Mouse (Mus musculus) lung, embryonic 16.5 days (tissue): ENCODE measurements around the gene Zic5. TPM values are rescaled to one million over a fixed set of nuclear protein-coding genes. Genes with fewer than 3 reads are reported as not detected.

ENCODE experiments used
- ATAC-seq: fragments of 200-750 bp; cut with Nextera tagmentation; 2 replicates; pipeline ENCODE4 v1.8.0; 2017; ENCODE audit warnings: low read depth, mild to moderate bottlenecking, moderate library complexity
- H3K27ac ChIP-seq: fragments of 300-500 bp; sonication (generic); 2 replicates; pipeline ENCODE4 v1.5.1; 2014; ENCODE audit warnings: mild to moderate bottlenecking, control low read depth, low read length
- H3K27me3 ChIP-seq: fragments of 300-500 bp; sonication (generic); 2 replicates; pipeline ENCODE4 v1.6.1; 2014; ENCODE audit warnings: low read depth, low read length, mixed read lengths; ENCODE audit not compliant: control insufficient read depth, insufficient read depth
- H3K36me3 ChIP-seq: fragments of 300-500 bp; sonication (generic); 2 replicates; pipeline ENCODE4 v1.6.1; 2014; ENCODE audit warnings: low read length; ENCODE audit not compliant: control insufficient read depth, insufficient read depth
- H3K4me1 ChIP-seq: fragments of 300-500 bp; sonication (generic); replicated peaks from 2 replicates; pipeline ENCODE4 v1.6.1; 2014; ENCODE audit warnings: low read length, mixed read lengths; ENCODE audit not compliant: control insufficient read depth, insufficient read depth
- H3K4me2 ChIP-seq: fragments of 300-500 bp; sonication (generic); 2 replicates; pipeline ENCODE4 v1.6.1; 2014; ENCODE audit warnings: low read depth, low read length, control low read depth
- H3K4me3 ChIP-seq: fragments of 300-500 bp; sonication (generic); 2 replicates; pipeline ENCODE4 v1.5.1; 2014; ENCODE audit warnings: mild to moderate bottlenecking, low read length, control low read depth
- H3K9ac ChIP-seq: fragments of 300-500 bp; sonication (generic); 2 replicates; pipeline ENCODE4 v1.6.1; 2014; ENCODE audit warnings: low read length, control low read depth
- H3K9me3 ChIP-seq: fragments of 300-500 bp; sonication (generic); 2 replicates; pipeline ENCODE4 v1.6.1; 2016; ENCODE audit warnings: low read length; ENCODE audit not compliant: control insufficient read depth
- WGBS: fragments of 180-500 bp; shearing (Covaris S2); extraction: QIAGEN DNeasy Blood & Tissue Kit; methylation state at CpG from one replicate; pipeline ENCODE4 v1.1.7; 2014; 5-methylcytosine and 5-hydroxymethylcytosine counted together
- polyA plus RNA-seq: library from polyadenylated mRNA; unstranded; fragments of >200 nt; fragmentation: Nextera tagmentation; extraction: Ambion mirVana; gene quantifications from 2 replicates; pipeline ENCODE4 v1.2.1, GENCODE M21; 2015

Gene Zic5
- polyA plus RNA-seq, 1 experiment from 2014 or later: not detected

GRCm38 (mm10) chr14:122489041-122489440 lies 23.6 kb upstream of the Zic5 start:
- Histone ChIP-seq H3K27me3 (peaks cover 76% of the 10 kb centered on the region), H3K27ac (no peak overlapping the region), H3K4me1 (no peaks in the 10 kb centered on the region; the same call in 1 of the 2 replicates), H3K9me3 (no peaks in the 10 kb centered on the region), H3K36me3 (no peaks in the 10 kb centered on the region), H3K4me3 (no peak overlapping the region), H3K4me2 (no peak overlapping the region), H3K9ac (no peak overlapping the region)
- 0% methylated on average over 5 of the region's 5 CpGs for WGBS
- no peak for ATAC-seq

DNA sequence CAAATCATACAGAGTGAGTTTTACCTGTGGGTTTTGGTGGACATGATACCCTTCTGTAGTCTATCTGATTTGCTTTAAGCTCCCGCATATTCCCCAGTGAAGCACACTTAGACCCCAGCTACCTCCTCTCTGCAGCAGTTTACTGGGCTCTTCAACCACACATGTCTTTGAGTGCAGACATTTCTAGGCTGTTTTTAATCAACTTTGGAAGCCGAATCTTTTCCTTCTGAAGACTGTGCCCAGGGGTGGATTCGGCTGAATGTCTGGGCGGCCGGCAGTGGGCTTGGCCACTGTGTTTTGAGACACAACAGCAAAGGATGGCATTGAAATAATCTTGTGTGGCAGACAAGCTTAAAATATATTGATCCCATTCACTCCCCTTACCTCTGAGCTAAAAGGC lies 21.9 kb upstream of the Zic5 start:
- H3K9me3 ChIP-seq: no peaks in the 10 kb centered on the region
- 10% methylated on average over 5 of the region's 5 CpGs for WGBS
- H3K4me3 ChIP-seq: no peak overlapping the region
- H3K4me1 ChIP-seq: no peaks in the 10 kb centered on the region; the same call in 1 of the 2 replicates
- no peak overlapping the region for H3K9ac ChIP-seq
- no peak overlapping the region for H3K4me2 ChIP-seq
- H3K27me3 ChIP-seq: peaks cover 79% of the 10 kb centered on the region
- ATAC-seq: no peak
- H3K36me3 ChIP-seq: no peaks in the 10 kb centered on the region
- H3K27ac ChIP-seq: no peak overlapping the region

GRCm38 (mm10) chr14:122486611-122487010 lies 21.1 kb upstream of the Zic5 start:
- H3K27me3 ChIP-seq: peaks cover 84% of the 10 kb centered on the region
- WGBS: 17% methylated on average over 1 of the region's 1 CpGs
- no peak overlapping the region for H3K27ac ChIP-seq
- H3K4me3 ChIP-seq: no peak overlapping the region
- H3K36me3 ChIP-seq: no peaks in the 10 kb centered on the region
- no peak for ATAC-seq
- H3K4me2 ChIP-seq: no peak overlapping the region
- no peaks in the 10 kb centered on the region; the same call in 1 of the 2 replicates for H3K4me1 ChIP-seq
- no peak overlapping the region for H3K9ac ChIP-seq
- no peaks in the 10 kb centered on the region for H3K9me3 ChIP-seq

DNA sequence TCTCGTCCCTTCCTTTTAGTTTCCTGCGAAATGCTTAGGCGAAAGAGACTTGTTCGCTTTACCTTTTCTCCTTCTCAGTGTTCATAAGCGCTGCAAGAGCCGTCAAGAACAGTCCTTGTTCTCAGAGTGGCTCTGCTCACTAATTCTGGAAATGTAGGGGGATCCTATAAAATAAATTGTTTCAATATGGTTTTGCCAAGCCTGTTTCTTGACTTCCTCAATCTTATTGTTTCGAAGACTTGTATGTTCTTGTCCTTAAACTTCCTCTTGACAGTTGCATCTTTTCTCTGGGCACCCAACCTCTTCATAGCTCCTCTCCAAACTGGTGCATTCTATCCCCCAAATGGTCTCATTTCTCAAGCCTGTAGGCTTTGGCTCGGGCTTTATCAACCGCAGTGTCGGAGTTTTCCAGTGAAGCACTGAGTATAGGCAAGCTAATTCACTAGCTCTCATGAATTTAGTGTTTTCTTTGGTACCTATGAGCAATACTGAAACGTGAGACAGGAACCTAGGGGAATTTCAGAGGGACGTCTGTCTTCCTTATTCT lies 20.2 kb upstream of the Zic5 start:
- Histone ChIP-seq H3K4me2 (no peak overlapping the region), H3K9ac (no peak overlapping the region), H3K27ac (no peak overlapping the region), H3K9me3 (no peaks in the 10 kb centered on the region), H3K36me3 (no peaks in the 10 kb centered on the region), H3K4me3 (no peak overlapping the region), H3K27me3 (peaks cover 84% of the 10 kb centered on the region), H3K4me1 (no peaks in the 10 kb centered on the region; the same call in 1 of the 2 replicates)
- no peak for ATAC-seq
- 3% methylated on average over 12 of the region's 12 CpGs for WGBS

- Histone ChIP-seq H3K4me3 (no peak overlapping the region), H3K4me1 (no peaks in the 10 kb centered on the region), H3K9ac (no peak overlapping the region), H3K4me2 (no peak overlapping the region), H3K27me3 (peaks cover 83% of the 10 kb centered on the region), H3K27ac (no peak overlapping the region), H3K9me3 (no peaks in the 10 kb centered on the region), H3K36me3 (no peaks in the 10 kb centered on the region)
- ATAC-seq: no peak
- 1% methylated on average over 23 of the region's 24 CpGs for WGBS
These were observed 19.5 kb upstream of the Zic5 start for GRCm38 (mm10) chr14:122484844-122485551.

GRCm38 (mm10) chr14:122484458-122484843 lies 19.0 kb upstream of the Zic5 start:
- no peaks in the 10 kb centered on the region for H3K4me1 ChIP-seq

DNA sequence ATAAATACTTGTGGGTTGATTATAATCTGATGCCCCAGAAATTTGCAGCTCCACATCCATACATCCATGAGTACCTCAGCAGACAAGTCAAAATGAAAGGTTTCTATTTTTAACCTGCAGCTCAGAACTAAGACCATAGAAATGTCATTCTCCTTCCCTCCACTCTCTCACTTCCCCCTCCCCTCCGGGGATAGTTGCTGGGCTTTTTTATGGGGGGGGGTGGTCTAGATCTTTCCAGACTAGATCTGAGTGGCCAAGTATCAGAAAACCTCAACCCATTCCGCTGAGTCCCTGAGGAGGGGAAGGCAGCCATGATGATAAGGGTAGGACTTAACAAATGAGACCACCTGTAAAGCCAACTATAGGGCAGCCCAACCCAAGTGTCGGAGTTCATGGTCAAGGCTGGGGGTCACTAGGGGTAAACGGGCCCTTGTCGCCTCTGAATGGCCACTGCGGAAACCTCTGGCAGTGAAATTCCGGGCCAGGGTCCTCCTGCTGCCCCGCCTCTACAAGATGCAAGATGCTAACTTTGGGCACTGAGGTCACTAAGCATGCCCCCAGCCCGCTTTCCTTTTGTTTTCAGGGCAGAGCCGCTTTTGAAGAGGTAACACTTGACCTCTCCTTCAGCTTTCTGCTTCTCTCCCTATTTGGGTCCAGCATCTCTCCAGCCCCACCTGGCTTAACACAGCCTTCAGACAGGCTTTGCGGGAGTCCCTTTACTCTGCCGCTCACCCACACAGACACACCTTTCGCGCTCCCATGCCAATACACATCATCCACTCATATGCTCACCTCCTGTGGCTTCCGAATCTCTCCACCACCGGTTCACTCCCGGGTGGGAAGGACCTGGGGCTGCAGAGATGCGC lies 18.3 kb upstream of the Zic5 start:
- ATAC-seq: no peak
- 3% methylated on average over 18 of the region's 18 CpGs for WGBS
- no peaks in the 10 kb centered on the region for H3K4me1 ChIP-seq

More at GRCm38 (mm10) chr14:122484458-122484843, 19.0 kb upstream of the Zic5 start:
- no peak for ATAC-seq
- Histone ChIP-seq H3K9me3 (no peaks in the 10 kb centered on the region), H3K9ac (no peak overlapping the region), H3K36me3 (no peaks in the 10 kb centered on the region), H3K27me3 (peaks cover 80% of the 10 kb centered on the region), H3K4me2 (no peak overlapping the region), H3K27ac (no peak overlapping the region), H3K4me3 (no peak overlapping the region)
- 0% methylated on average over 4 of the region's 4 CpGs for WGBS

GRCm38 (mm10) chr14:122483024-122483385 lies 17.5 kb upstream of the Zic5 start:
- peaks cover 86% of the 10 kb centered on the region for H3K27me3 ChIP-seq
- no peaks in the 10 kb centered on the region for H3K36me3 ChIP-seq
- H3K9me3 ChIP-seq: no peaks in the 10 kb centered on the region
- no peak overlapping the region for H3K9ac ChIP-seq
- H3K4me1 ChIP-seq: no peaks in the 10 kb centered on the region
- H3K27ac ChIP-seq: no peak overlapping the region
- WGBS: 5% methylated on average over 5 of the region's 5 CpGs
- ATAC-seq: no peak
- no peak overlapping the region for H3K4me2 ChIP-seq
- H3K4me3 ChIP-seq: no peak overlapping the region

More for the DNA sequence above, 18.3 kb upstream of the Zic5 start:
- H3K9ac ChIP-seq: no peak overlapping the region
- no peak overlapping the region for H3K27ac ChIP-seq
- H3K36me3 ChIP-seq: no peaks in the 10 kb centered on the region
- peaks cover 79% of the 10 kb centered on the region for H3K27me3 ChIP-seq
- no peaks in the 10 kb centered on the region for H3K9me3 ChIP-seq
- H3K4me2 ChIP-seq: no peak overlapping the region
- no peak overlapping the region for H3K4me3 ChIP-seq
